Mouse (Mus musculus) 416B (cell line): ENCODE measurements around the gene Il22ra2.

Experiments used
- DNase-seq: peaks from one replicate; pipeline ENCODE4 v3.0.0; 2011; ENCODE audit warnings: low read depth

Il22ra2 gene

DNA sequence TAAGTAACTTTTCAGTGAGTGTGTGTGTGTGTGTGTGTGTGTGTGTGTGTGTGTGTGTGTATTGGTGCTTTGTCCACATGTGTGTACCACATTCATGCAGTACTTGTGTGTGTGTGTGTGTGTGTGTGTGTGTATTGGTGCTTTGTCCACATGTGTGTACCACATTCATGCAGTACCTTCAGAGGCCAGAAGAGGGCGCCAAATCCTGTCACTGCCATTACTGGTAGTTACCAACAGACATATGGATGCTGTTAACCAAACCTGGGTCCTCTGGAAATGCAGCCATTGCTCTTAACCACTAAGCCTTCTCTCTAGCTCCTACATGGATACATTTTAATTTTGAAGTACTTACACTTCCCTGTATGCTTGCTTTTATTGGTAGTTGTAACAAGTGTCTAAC lies 20.3 kb upstream of the Il22ra2 start:
- peak; percentile 47 for DNase-seq

DNA sequence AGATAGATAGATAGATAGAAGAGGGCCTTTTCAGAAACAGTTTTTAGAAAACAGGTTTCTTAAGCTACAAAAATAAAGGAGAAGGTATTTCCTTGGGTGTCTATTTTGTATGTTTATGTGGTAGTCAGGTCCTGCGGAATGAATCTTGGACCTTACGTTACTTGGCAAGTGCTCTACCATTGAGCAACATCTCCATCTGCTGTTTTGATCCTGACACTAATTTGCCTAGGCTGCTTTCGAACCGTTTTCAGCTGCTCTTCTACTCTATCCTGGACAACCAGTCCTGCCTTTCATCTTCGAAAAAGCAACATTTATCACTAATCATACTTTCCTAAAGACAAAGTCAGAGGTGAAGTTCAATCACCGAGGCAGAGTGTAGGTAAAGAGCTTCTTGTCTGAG lies 18.6 kb upstream of the Il22ra2 start:
- DNase-seq, result no peak

DNA sequence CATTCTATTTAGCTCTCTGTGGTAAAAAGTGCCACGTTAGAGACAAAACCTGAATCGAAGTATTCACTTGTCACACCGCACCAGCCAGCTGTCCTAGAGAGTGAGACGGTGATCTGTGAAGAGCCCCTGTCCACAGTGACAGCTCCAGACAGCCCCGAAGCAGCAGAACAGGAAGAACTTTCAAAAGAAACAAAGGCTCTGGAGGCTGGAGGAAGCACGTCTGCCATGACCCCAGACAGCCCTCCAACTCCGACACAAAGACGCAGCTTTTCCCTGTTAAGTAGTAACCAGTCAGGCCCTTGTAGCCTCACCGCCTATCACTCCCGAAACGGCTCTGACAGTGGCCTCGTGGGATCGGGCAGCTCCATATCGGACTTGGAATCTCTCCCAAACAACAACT lies 12.7 kb upstream of the Il22ra2 start:
- no peak for DNase-seq

GRCm38 (mm10) chr10:19611616-19612015 lies 10.2 kb upstream of the Il22ra2 start:
- no peak for DNase-seq

- peak; percentile 98 for DNase-seq
These were observed 8.6 kb upstream of the Il22ra2 start for GRCm38 (mm10) chr10:19613111-19613753.

DNA sequence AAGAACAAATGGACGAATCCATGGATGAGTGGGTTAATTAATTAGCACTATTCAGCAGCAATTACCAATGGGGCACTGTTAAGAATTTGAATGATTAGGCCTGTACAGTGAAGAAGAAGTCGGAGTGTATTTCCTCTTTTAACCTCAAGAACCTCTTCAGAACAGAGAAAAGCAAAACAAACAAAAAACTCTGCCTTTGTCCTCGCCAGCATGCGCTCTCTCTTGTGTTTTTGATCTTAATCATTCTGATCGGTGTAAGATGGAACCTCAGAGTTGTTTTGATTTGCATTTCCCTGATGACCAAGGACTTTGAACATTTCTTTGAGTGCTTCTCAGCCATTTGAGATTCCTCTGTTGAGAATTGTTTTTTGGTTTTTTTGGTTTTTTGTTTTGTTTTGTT lies 2.1 kb upstream of the Il22ra2 start:
- no peak for DNase-seq

DNA sequence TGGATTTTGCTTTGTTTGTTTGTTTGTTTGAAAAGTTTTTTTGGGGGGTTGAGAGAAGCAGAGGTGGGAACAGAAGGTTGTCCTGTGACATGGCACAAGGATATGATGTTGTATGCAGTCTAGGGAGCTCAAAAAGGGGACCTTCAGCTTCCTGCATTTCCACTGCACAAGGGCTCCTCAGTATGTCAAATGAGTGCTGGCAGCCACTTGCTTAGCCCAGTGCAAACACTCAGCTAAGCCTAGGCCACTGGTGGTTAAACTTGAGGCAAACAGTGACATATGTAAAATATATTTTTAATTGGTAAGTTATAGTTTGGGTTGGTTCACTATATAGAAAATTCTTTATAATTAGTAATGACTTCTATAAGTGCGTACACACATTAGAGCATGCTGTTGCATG lies 2.8 kb downstream of the Il22ra2 start:
- no peak for DNase-seq

DNA sequence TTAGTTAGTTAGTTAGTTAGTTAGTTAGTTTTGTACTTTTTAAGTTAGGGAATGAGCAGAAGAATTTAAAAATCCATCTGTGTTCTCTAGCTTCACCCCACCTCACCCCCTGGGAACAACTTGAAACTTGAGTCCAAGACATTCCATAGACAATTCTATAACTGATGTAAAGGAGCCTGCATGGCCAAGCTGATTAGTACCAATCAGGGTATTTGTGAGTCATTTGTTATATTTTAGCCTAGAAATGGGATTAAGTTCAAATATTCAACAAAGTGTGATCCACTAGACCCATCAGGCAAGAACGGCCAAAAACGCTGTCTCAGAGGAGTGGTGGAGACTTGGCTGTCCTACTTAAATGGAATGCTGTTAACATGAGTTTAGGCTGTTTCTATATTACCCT lies 5.5 kb downstream of the Il22ra2 start:
- no peak for DNase-seq

- DNase-seq, result no peak
These were observed 6.0 kb downstream of the Il22ra2 start for GRCm38 (mm10) chr10:19627748-19628147.

DNA sequence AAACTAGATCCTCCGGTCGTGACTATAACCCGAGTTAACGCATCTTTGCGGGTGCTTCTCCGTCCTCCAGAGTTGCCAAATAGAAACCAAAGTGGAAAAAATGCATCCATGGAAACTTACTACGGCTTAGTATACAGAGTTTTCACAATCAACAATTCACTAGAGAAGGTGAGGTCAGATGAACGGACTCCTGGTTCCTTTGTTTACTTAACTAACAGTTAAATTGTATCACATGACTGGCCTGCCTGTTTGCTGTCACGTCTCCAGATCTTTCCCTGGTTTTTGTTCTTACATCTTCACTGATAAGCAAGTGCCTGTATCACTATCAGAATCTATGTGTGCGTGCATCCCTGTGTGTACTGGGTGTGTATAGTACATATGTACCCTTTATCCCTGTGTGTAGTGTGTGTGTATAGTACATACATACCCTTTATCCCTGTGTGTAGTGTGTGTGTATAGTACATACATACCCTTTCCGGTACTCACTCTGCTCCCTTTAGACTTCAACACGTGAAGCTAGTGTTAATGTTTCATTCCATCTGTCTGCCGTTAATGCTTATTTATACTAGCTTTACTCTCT lies 9.9 kb downstream of the Il22ra2 start:
- DNase-seq, result no peak

DNA sequence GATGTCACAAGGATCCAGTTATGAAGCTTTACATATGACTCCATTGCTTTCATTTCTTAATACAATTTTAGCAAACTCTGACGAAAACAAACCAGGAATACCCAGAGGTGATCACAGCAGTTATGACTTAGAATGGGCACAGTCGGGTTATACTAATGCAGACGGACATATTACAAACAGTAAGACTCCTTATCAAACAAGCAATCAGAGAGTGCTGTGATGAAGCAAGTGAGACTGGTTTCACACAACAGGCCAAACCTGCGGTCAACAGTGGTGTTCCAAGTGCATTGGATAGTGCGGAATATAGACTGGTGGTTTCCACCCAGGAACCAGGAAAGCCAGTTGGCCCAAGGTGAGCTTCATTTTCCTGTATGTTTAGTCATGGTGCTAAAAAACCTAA lies 17.1 kb downstream of the Il22ra2 start:
- peak; percentile 39 for DNase-seq

DNA sequence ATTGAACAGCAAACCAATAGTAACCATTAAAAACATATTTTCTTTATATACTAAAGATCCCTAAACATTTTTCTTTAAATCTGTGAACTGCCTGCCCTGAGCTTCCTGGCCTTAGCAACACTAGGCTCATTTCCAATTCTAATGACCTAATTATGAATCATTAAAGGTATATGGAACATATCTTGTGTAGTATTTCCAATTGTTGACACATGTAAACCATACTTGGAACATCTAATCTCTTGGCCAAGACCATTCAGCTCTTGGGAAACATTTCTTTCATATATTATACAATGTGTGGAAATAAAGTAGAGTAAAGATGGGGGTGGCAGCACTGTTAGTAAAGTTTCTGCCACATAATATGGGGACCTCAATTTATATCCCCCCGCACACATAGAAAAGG lies 17.8 kb downstream of the Il22ra2 start:
- no peak for DNase-seq

GRCm38 (mm10) chr10:19645119-19645518 lies 23.3 kb downstream of the Il22ra2 start:
- no peak for DNase-seq

DNA sequence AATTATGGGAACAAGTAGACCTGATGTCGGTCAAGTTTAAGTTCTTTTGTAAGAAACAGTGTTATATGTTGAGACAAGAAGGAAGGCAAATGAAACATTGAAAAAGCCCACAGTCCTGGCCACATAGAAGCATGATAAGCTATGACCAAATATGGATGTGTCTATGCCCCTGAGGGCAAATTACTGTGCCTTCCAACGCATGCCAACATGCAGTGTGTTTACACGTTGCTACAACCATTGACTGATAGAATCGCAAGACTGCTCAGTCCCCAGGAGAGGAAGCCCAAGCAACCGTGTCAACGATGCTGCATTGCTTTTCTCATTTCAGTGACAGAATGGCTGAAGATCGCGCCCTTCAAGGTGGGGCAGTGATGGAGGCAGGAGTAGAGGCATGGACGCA lies 35.6 kb downstream of the Il22ra2 start:
- DNase-seq, result no peak

DNA sequence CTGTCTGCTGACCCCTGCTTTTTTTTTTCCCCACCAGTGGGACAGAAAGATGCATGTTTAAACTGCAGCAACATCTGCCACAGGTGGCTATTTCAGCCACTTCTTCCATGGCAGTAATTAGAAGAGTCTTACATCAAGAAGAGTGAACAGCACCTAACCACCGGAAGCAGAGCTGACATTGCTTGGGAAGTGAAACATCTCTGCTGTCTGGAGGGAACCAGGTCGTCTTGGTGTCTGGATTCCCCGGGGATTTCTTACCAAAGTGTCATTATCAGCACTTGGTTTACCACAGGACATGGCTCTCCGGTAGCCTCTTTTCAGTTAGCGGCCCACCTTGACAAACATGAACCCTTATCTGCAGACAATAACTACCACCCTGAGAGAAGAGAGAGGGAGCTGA lies 38.2 kb downstream of the Il22ra2 start:
- no peak for DNase-seq

- no peak for DNase-seq
These were observed 47.2 kb downstream of the Il22ra2 start for GRCm38 (mm10) chr10:19668973-19669372.

GRCm38 (mm10) chr10:19672015-19672414 lies 50.2 kb downstream of the Il22ra2 start:
- DNase-seq, result peak; percentile 74

- peak; percentile 72 for DNase-seq
These were observed 51.3 kb downstream of the Il22ra2 start for GRCm38 (mm10) chr10:19673146-19673545.
